Mouse (Mus musculus) lung, adult 2 months (tissue): ENCODE results near the gene Mpg.

ENCODE experiments used
- CTCF ChIP-seq: fragments of 200-500 bp; IDR thresholded peaks from 2 replicates; pipeline ENCODE4 v1.5.1; 2011; ENCODE audit warnings: mild to moderate bottlenecking, low read length, control low read depth; ENCODE audit not compliant: insufficient read depth
- POLR2A ChIP-seq: fragments of 200-500 bp; IDR thresholded peaks from 2 replicates; pipeline ENCODE4 v1.6.1; 2011; ENCODE audit warnings: low read depth, mild to moderate bottlenecking, control low read depth, low read length, borderline replicate concordance; ENCODE audit errors: extremely low read depth

DNA sequence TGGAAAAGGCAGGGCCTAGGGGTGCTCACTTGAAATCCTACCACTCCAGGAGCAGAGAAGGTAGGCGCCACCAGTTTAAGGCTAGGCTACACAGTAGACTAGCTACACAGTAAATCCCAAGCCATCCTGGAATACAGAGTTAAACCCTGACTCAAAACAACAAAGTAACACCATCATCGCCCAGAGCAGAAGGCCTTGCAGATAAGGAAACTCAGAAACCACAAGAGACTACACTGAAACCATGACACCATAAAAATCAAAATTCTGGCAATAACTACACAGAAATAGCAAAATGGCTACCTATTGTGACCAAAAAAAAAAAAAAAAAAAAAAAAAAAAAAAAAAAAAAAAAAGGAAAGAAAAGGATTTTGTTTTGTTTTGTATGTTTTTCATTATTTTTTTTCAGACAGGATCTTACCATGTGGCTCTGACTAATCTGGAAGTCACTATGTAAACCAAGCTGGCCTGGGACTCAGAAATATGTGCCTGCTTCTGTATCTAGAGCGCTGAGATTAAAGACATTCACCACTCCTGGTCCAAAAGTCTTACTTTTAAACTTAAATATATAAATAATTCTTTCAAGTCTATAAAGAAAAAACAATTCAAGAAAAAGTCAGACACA, 38.9 kb downstream of the Mpg start:
- TF ChIP-seq CTCF: no peak
- no peak for TF ChIP-seq POLR2A
